Mouse (Mus musculus) spleen, adult 2 months (tissue): ENCODE data around the gene Glipr1l3.

ENCODE experiments used
- CTCF ChIP-seq: fragments of 200-500 bp; IDR thresholded peaks from 2 replicates; pipeline ENCODE4 v1.5.1; 2011; ENCODE audit warnings: mild to moderate bottlenecking, inconsistent platforms; ENCODE audit not compliant: insufficient read depth, insufficient read length, insufficient replicate concordance; ENCODE audit errors: extremely low read depth
- POLR2A ChIP-seq: fragments of 200-500 bp; IDR thresholded peaks from 2 replicates; pipeline ENCODE4 v1.6.1; 2011; ENCODE audit warnings: low read depth, low read length, inconsistent platforms

- no peak for TF ChIP-seq CTCF
- no peak for TF ChIP-seq POLR2A
Measured at GRCm38 (mm10) chr10:112138050-112138870, 21.9 kb downstream of the Glipr1l3 start.
